Mouse (Mus musculus): ENCODE results near the gene Gpr132. TPM values are rescaled to one million over a fixed set of nuclear protein-coding genes. Genes with fewer than 3 reads are reported as not detected.

The Gpr132 gene
- polyA plus RNA-seq, 1 experiment = 256 TPM

DNA sequence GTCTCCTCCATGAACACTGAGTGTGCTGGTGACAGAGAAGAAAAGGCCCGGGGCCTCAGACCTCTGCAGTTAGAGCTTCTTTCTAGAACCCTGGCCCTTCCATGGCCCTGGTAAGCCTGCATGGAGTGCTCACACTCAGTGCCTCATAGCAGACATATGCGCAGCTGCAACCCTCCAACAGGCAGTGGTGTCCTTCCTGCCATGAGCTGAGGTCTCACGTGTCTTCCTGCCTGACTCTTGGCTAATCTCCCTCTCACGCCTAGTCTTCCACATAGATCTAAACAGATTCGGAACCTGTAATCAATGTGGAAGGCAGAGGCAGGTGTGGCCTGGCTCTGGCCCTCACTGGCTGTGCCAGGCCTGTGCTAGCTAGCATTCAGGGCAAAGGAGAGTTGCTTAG lies 11.7 kb upstream of the Gpr132 start:
- TF ChIP-seq POLR2A (IDR thresholded peaks at IDR 0.05; ENCODE audit: control insufficient read depth, extremely low read depth, insufficient read depth, low read length, poor library complexity) (no peak), CTCF (IDR thresholded peaks at IDR 0.05; ENCODE audit: borderline replicate concordance, control insufficient read depth, extremely low read depth, insufficient read depth, low read length, poor library complexity) (no peak)
- Histone ChIP-seq H3K36me3 (ENCODE audit: control insufficient read depth, insufficient read depth, low read length) (no peaks in the 10 kb centered on the region), H3K4me3 (ENCODE audit: control insufficient read depth, insufficient read depth, low read length) (no peak overlapping the region), H3K27ac (ENCODE audit: control insufficient read depth, insufficient read depth, low read length) (no peak overlapping the region), H3K27me3 (ENCODE audit: control insufficient read depth, insufficient read depth, low read length) (peaks cover 12% of the 10 kb centered on the region; the same call in 1 of the 2 replicates), H3K4me1 (replicated peaks; ENCODE audit: control insufficient read depth, insufficient read depth, low read length) (peaks cover 45% of the 10 kb centered on the region)
- WGBS = 29% methylated on average over 5 of the region's 5 CpGs
- peak; percentile 52 for DNase-seq

- Histone ChIP-seq H3K27me3 (ENCODE audit: control insufficient read depth, insufficient read depth, low read length) (peaks cover 12% of the 10 kb centered on the region; the same call in 1 of the 2 replicates), H3K36me3 (ENCODE audit: control insufficient read depth, insufficient read depth, low read length) (no peaks in the 10 kb centered on the region), H3K27ac (ENCODE audit: control insufficient read depth, insufficient read depth, low read length) (no peak overlapping the region), H3K4me3 (ENCODE audit: control insufficient read depth, insufficient read depth, low read length) (peak overlapping the region; percentile 9), H3K4me1 (replicated peaks; ENCODE audit: control insufficient read depth, insufficient read depth, low read length) (peaks cover 55% of the 10 kb centered on the region)
- TF ChIP-seq CTCF (IDR thresholded peaks at IDR 0.05; ENCODE audit: borderline replicate concordance, control insufficient read depth, extremely low read depth, insufficient read depth, low read length, poor library complexity) (no peak), POLR2A (IDR thresholded peaks at IDR 0.05; ENCODE audit: control insufficient read depth, extremely low read depth, insufficient read depth, low read length, poor library complexity) (no peak)
- 3% methylated on average over 37 of the region's 37 CpGs for WGBS
- peak; percentile 42 for DNase-seq
These were observed 9.6 kb upstream of the Gpr132 start for GRCm38 (mm10) chr12:112877607-112878020.

DNA sequence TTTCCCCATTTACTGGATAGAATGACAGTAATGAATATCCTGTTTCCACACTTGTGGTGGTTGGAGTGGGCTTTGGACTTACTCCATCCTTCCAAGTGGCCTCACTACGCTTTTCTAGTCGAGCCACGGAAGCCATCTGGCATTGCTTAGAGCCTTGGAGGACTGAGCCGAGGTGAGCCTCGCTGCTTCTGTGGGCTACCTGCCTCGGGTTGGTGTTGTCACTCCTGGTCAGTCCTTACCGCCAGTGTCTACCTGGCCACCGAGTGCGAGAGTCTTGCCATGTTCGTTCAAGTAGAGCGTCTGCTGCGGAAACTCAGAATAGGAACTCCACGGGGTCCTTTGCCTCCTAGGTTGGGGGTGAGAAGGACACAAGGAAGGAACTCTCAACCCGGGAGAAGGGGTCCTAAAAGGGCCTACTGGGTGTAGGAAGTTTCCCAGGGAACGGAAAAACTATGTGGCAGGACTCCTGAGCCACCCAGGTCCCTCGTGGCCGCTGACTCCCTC lies 9.1 kb upstream of the Gpr132 start:
- H3K4me3 ChIP-seq (ENCODE audit: control insufficient read depth, insufficient read depth, low read length) = peak overlapping the region; percentile 9; the same call in 1 of the 2 replicates
- DNase-seq = no peak
- TF ChIP-seq POLR2A (IDR thresholded peaks at IDR 0.05; ENCODE audit: control insufficient read depth, extremely low read depth, insufficient read depth, low read length, poor library complexity) (no peak), CTCF (IDR thresholded peaks at IDR 0.05; ENCODE audit: borderline replicate concordance, control insufficient read depth, extremely low read depth, insufficient read depth, low read length, poor library complexity) (no peak)
- no peaks in the 10 kb centered on the region for H3K36me3 ChIP-seq (ENCODE audit: control insufficient read depth, insufficient read depth, low read length)
- no peak overlapping the region for H3K27ac ChIP-seq (ENCODE audit: control insufficient read depth, insufficient read depth, low read length)
- WGBS = 6% methylated on average over 17 of the region's 17 CpGs
- H3K4me1 ChIP-seq (replicated peaks; ENCODE audit: control insufficient read depth, insufficient read depth, low read length) = peaks cover 55% of the 10 kb centered on the region
- peaks cover 12% of the 10 kb centered on the region; the same call in 1 of the 2 replicates for H3K27me3 ChIP-seq (ENCODE audit: control insufficient read depth, insufficient read depth, low read length)

GRCm38 (mm10) chr12:112876332-112877072 lies 8.5 kb upstream of the Gpr132 start:
- H3K27ac ChIP-seq (ENCODE audit: control insufficient read depth, insufficient read depth, low read length) = no peak overlapping the region
- peaks cover 58% of the 10 kb centered on the region for H3K4me1 ChIP-seq (replicated peaks; ENCODE audit: control insufficient read depth, insufficient read depth, low read length)
- H3K36me3 ChIP-seq (ENCODE audit: control insufficient read depth, insufficient read depth, low read length) = no peaks in the 10 kb centered on the region
- no peak for TF ChIP-seq POLR2A (IDR thresholded peaks at IDR 0.05; ENCODE audit: control insufficient read depth, extremely low read depth, insufficient read depth, low read length, poor library complexity)
- no peak for TF ChIP-seq CTCF (IDR thresholded peaks at IDR 0.05; ENCODE audit: borderline replicate concordance, control insufficient read depth, extremely low read depth, insufficient read depth, low read length, poor library complexity)
- peaks cover 12% of the 10 kb centered on the region; the same call in 1 of the 2 replicates for H3K27me3 ChIP-seq (ENCODE audit: control insufficient read depth, insufficient read depth, low read length)
- WGBS = 7% methylated on average over 28 of the region's 28 CpGs
- peak; percentile 55 for DNase-seq
- peak overlapping the region; percentile 6; the same call in 1 of the 2 replicates for H3K4me3 ChIP-seq (ENCODE audit: control insufficient read depth, insufficient read depth, low read length)

- 33% methylated on average over 16 of the region's 16 CpGs for WGBS
- Histone ChIP-seq H3K4me1 (replicated peaks; ENCODE audit: control insufficient read depth, insufficient read depth, low read length) (peaks cover 64% of the 10 kb centered on the region), H3K36me3 (ENCODE audit: control insufficient read depth, insufficient read depth, low read length) (no peaks in the 10 kb centered on the region), H3K27me3 (ENCODE audit: control insufficient read depth, insufficient read depth, low read length) (peaks cover 12% of the 10 kb centered on the region; the same call in 1 of the 2 replicates), H3K27ac (ENCODE audit: control insufficient read depth, insufficient read depth, low read length) (no peak overlapping the region), H3K4me3 (ENCODE audit: control insufficient read depth, insufficient read depth, low read length) (no peak overlapping the region)
- peak; percentile 90 for DNase-seq
- TF ChIP-seq POLR2A (IDR thresholded peaks at IDR 0.05; ENCODE audit: control insufficient read depth, extremely low read depth, insufficient read depth, low read length, poor library complexity) (no peak), CTCF (IDR thresholded peaks at IDR 0.05; ENCODE audit: borderline replicate concordance, control insufficient read depth, extremely low read depth, insufficient read depth, low read length, poor library complexity) (peak; percentile 95)
These were observed 7.4 kb upstream of the Gpr132 start for GRCm38 (mm10) chr12:112875225-112876013.

- Histone ChIP-seq H3K27me3 (ENCODE audit: control insufficient read depth, insufficient read depth, low read length) (peaks cover 12% of the 10 kb centered on the region; the same call in 1 of the 2 replicates), H3K4me3 (ENCODE audit: control insufficient read depth, insufficient read depth, low read length) (no peak overlapping the region), H3K27ac (ENCODE audit: control insufficient read depth, insufficient read depth, low read length) (no peak overlapping the region), H3K36me3 (ENCODE audit: control insufficient read depth, insufficient read depth, low read length) (no peaks in the 10 kb centered on the region), H3K4me1 (replicated peaks; ENCODE audit: control insufficient read depth, insufficient read depth, low read length) (peaks cover 60% of the 10 kb centered on the region)
- no peak for DNase-seq
- 73% methylated on average over 22 of the region's 22 CpGs for WGBS
- TF ChIP-seq POLR2A (IDR thresholded peaks at IDR 0.05; ENCODE audit: control insufficient read depth, extremely low read depth, insufficient read depth, low read length, poor library complexity) (no peak), CTCF (IDR thresholded peaks at IDR 0.05; ENCODE audit: borderline replicate concordance, control insufficient read depth, extremely low read depth, insufficient read depth, low read length, poor library complexity) (no peak)
These were observed 6.2 kb upstream of the Gpr132 start for GRCm38 (mm10) chr12:112874199-112874598.

Data from thymus, adult 2 months (tissue).